Mouse (Mus musculus) megakaryocyte, adult 5-6 weeks (primary cell): ENCODE data around the gene Tecpr2. TPM values are rescaled to one million over a fixed set of nuclear protein-coding genes. Genes with fewer than 3 reads are reported as not detected.
A peak's percentile ranks its signal among the peaks of the same experiment; 100 is the strongest.

ENCODE experiments used
- ATAC-seq: 2 replicates; pipeline ENCODE4 v1.8.0; 2016; ENCODE audit warnings: mild to moderate bottlenecking, inconsistent platforms; ENCODE audit not compliant: poor library complexity, severe bottlenecking
- total RNA-seq, 2 experiments: library from RNA; stranded (forward) in 1 of 2; stranded (reverse) in 1 of 2; fragments of 153-499, 151-499 nt in 1 of 2; fragments of 221-1000, 200-1000 nt in 1 of 2; gene quantifications; 2 replicates each; pipeline versions ENCODE4 v1.2.3 to v1.2.4; 2015 to 2017

The Tecpr2 gene
- total RNA-seq, 2 experiments from 2014 or later = 3.7 to 5.0 TPM

GRCm38 (mm10) chr12:110940869-110941268, 51.8 kb downstream of the Tecpr2 start:
- no peak for ATAC-seq

- no peak for ATAC-seq
Observed at GRCm38 (mm10) chr12:110946216-110946615, 57.2 kb downstream of the Tecpr2 start.

GRCm38 (mm10) chr12:110948082-110948909, 59.2 kb downstream of the Tecpr2 start:
- ATAC-seq = no peak

- ATAC-seq = no peak
Observed at GRCm38 (mm10) chr12:110948910-110949201, 59.8 kb downstream of the Tecpr2 start.

GRCm38 (mm10) chr12:110949410-110949809, 60.3 kb downstream of the Tecpr2 start:
- ATAC-seq = no peak

GRCm38 (mm10) chr12:110950151-110950550, 61.1 kb downstream of the Tecpr2 start:
- no peak for ATAC-seq

- ATAC-seq = peak; percentile 30; the same call in 1 of the 2 replicates
Observed at GRCm38 (mm10) chr12:110951236-110951635, 62.2 kb downstream of the Tecpr2 start.

- no peak for ATAC-seq
Observed at GRCm38 (mm10) chr12:110952628-110953385, 63.7 kb downstream of the Tecpr2 start.

- ATAC-seq = no peak
Observed at GRCm38 (mm10) chr12:110953443-110953842, 64.4 kb downstream of the Tecpr2 start.

GRCm38 (mm10) chr12:110953900-110954299, 64.8 kb downstream of the Tecpr2 start:
- no peak for ATAC-seq

- no peak for ATAC-seq
Observed at GRCm38 (mm10) chr12:110954351-110954991, 65.4 kb downstream of the Tecpr2 start.

GRCm38 (mm10) chr12:110961973-110962372, 72.9 kb downstream of the Tecpr2 start:
- ATAC-seq = no peak

- no peak for ATAC-seq
Observed at GRCm38 (mm10) chr12:110965500-110965899, 76.4 kb downstream of the Tecpr2 start.

GRCm38 (mm10) chr12:110966079-110966478, 77.0 kb downstream of the Tecpr2 start:
- ATAC-seq = no peak

GRCm38 (mm10) chr12:110967146-110967545, 78.1 kb downstream of the Tecpr2 start:
- no peak for ATAC-seq

- ATAC-seq = no peak
Observed at GRCm38 (mm10) chr12:110970408-110970807, 81.3 kb downstream of the Tecpr2 start.

- no peak for ATAC-seq
Observed at GRCm38 (mm10) chr12:110971972-110972371, 82.9 kb downstream of the Tecpr2 start.

- ATAC-seq = no peak
Observed at GRCm38 (mm10) chr12:110973829-110974228, 84.8 kb downstream of the Tecpr2 start.

GRCm38 (mm10) chr12:110974295-110974694, 85.2 kb downstream of the Tecpr2 start:
- peak; percentile 9; the same call in 1 of the 2 replicates for ATAC-seq

- ATAC-seq = peak; percentile 55
Observed at GRCm38 (mm10) chr12:110974726-110975125, 85.7 kb downstream of the Tecpr2 start.

- ATAC-seq = no peak
Observed at GRCm38 (mm10) chr12:110975385-110975784, 86.3 kb downstream of the Tecpr2 start.
